Mouse (Mus musculus): ENCODE data around the gene Olfr1133. TPM values are rescaled to one million over a fixed set of nuclear protein-coding genes. Genes with fewer than 3 reads are reported as not detected.
"Not testable (repeated sequence)": the region's sequence is repeated elsewhere in the genome, so short reads cannot be mapped to it uniquely, and the experiment has no call there.

Gene Olfr1133
- polyA plus RNA-seq, 2 experiments, result not detected

DNA sequence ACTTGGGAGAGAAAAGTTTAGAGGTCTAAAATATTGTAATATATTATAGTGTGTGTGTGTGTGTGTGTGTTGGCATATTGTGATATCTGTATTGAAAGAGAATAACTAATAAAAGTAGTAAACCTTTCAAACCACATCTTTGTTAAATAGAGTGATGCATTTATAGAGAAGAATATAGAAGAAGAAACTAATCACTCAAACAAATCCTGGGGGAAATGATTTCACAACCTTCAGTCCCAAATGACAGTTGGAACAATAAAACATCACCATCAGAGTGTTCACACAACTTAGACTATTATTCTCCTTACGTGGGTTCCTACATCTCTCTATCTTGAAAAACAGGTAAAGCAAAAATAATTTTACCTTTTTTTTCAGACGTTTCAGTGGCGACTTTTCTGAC, 20.4 kb downstream of the Olfr1133 start, which contains the start of gene Olfr1131:
TSS of gene Olfr1131 (plus strand) at position 301 of the 400 bp plus-strand sequence.
- DNase-seq (ENCODE audit: low spot score) (no peak), ATAC-seq (ENCODE audit: low FRiP score, low read depth) (no peak)
- H3K36me3 ChIP-seq (ENCODE audit: control insufficient read depth, insufficient read depth, low read length), result no peaks in the 10 kb centered on the region
- no peak within 1 kb of the TSS for H3K4me3 ChIP-seq (replicated peaks; ENCODE audit: low read length)
- H3K27me3 ChIP-seq (ENCODE audit: control insufficient read depth, insufficient read depth, low read length), result no peaks in the 10 kb centered on the region
- H3K27ac ChIP-seq (replicated peaks; ENCODE audit: low read depth, low read length), result no peak within 1 kb of the TSS
- no peak within 1 kb of the TSS for H3K4me2 ChIP-seq (replicated peaks; ENCODE audit: low read depth, low read length, severe bottlenecking)
- no peaks in the 10 kb centered on the region for H3K9me3 ChIP-seq (ENCODE audit: control insufficient read depth, low read length)
- 80% methylated on average over 3 of the region's 3 CpGs for WGBS
- H3K9ac ChIP-seq (ENCODE audit: low read depth, low read length, severe bottlenecking), result no peak within 1 kb of the TSS
- TF ChIP-seq POLR2A (IDR thresholded peaks at IDR 0.05; ENCODE audit: borderline replicate concordance, extremely low read depth, insufficient read depth, insufficient read length), result no peak
- H3K4me1 ChIP-seq (ENCODE audit: control insufficient read depth, insufficient read depth, low read length), result no peaks in the 10 kb centered on the region

DNA sequence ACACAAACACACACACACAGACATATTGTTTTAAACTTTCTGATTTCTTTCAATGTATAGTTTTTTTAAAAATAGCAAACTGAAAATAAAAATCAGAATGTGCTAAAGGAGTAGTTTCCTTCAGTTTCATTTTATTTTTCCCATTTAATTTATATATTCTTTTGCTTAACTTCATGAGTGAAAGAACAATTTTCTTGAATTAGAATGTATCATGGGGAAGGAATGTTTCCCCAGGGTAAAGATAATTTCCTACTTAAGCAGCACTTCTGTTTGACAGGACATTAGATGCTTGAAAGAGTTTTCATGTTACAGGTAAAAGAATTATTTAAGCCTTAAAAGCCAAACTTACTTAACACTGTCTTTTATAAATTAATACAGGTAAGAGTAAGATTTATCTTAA, 41.3 kb downstream of the Olfr1133 start, which contains the start of gene Olfr1130:
TSS of gene Olfr1130 (plus strand) at position 301 of the 400 bp plus-strand sequence.
- H3K4me1 ChIP-seq (ENCODE audit: control insufficient read depth, insufficient read depth, low read length); H3K36me3 ChIP-seq (ENCODE audit: control insufficient read depth, insufficient read depth, low read length); H3K27me3 ChIP-seq (ENCODE audit: control insufficient read depth, insufficient read depth, low read length); H3K4me2 ChIP-seq (replicated peaks; ENCODE audit: low read depth, low read length, severe bottlenecking); H3K4me3 ChIP-seq (replicated peaks; ENCODE audit: low read length); H3K27ac ChIP-seq (replicated peaks; ENCODE audit: low read depth, low read length); ATAC-seq (ENCODE audit: low FRiP score, low read depth); H3K9ac ChIP-seq (ENCODE audit: low read depth, low read length, severe bottlenecking); H3K9me3 ChIP-seq (ENCODE audit: control insufficient read depth, low read length); DNase-seq (ENCODE audit: low spot score): not testable (repeated sequence)

Other genes starting within 250 kb of the Olfr1133 start
- not detected in 2 replicates for gene Olfr1123, start 230.7 kb downstream of the Olfr1133 start, polyA plus RNA-seq (2012; rRNA removed)
- gene Olfr1123, start 230.7 kb downstream of the Olfr1133 start, polyA plus RNA-seq (2014; fragmentation: Nextera tagmentation; extraction: Ambion mirVana), result not detected in 2 replicates
- gene Olfr1124, start 217.1 kb downstream of the Olfr1133 start, polyA plus RNA-seq (2012; rRNA removed), result not detected in 2 replicates
- not detected in 2 replicates for gene Olfr1124, start 217.1 kb downstream of the Olfr1133 start, polyA plus RNA-seq (2014; fragmentation: Nextera tagmentation; extraction: Ambion mirVana)
- not detected in 2 replicates for gene Olfr1126, start 193.4 kb downstream of the Olfr1133 start, polyA plus RNA-seq (2012; rRNA removed)
- not detected in 2 replicates for gene Olfr1126, start 193.4 kb downstream of the Olfr1133 start, polyA plus RNA-seq (2014; fragmentation: Nextera tagmentation; extraction: Ambion mirVana)
- not detected in 2 replicates for gene Pramel7, start 150.3 kb downstream of the Olfr1133 start, polyA plus RNA-seq (2012; rRNA removed)
- not detected in 2 replicates for gene Pramel7, start 150.3 kb downstream of the Olfr1133 start, polyA plus RNA-seq (2014; fragmentation: Nextera tagmentation; extraction: Ambion mirVana)
- gene Pramel6, start 140.8 kb downstream of the Olfr1133 start, polyA plus RNA-seq (2012; rRNA removed), result not detected in 2 replicates
- gene Pramel6, start 140.8 kb downstream of the Olfr1133 start, polyA plus RNA-seq (2014; fragmentation: Nextera tagmentation; extraction: Ambion mirVana), result not detected in 2 replicates
- not detected in 2 replicates for gene Olfr153, start 115.6 kb downstream of the Olfr1133 start, polyA plus RNA-seq (2012; rRNA removed)
- not detected in 2 replicates for gene Olfr153, start 115.6 kb downstream of the Olfr1133 start, polyA plus RNA-seq (2014; fragmentation: Nextera tagmentation; extraction: Ambion mirVana)
- not detected in 2 replicates for gene Olfr1128, start 101.8 kb downstream of the Olfr1133 start, polyA plus RNA-seq (2012; rRNA removed)
- not detected in 2 replicates for gene Olfr1128, start 101.8 kb downstream of the Olfr1133 start, polyA plus RNA-seq (2014; fragmentation: Nextera tagmentation; extraction: Ambion mirVana)
- not detected in 2 replicates for gene Olfr1129, start 73.5 kb downstream of the Olfr1133 start, polyA plus RNA-seq (2012; rRNA removed)
- not detected in 2 replicates for gene Olfr1129, start 73.5 kb downstream of the Olfr1133 start, polyA plus RNA-seq (2014; fragmentation: Nextera tagmentation; extraction: Ambion mirVana)
- gene Olfr1130, start 41.2 kb downstream of the Olfr1133 start, polyA plus RNA-seq (2012; rRNA removed), result not detected in 2 replicates
- not detected in 2 replicates for gene Olfr1130, start 41.2 kb downstream of the Olfr1133 start, polyA plus RNA-seq (2014; fragmentation: Nextera tagmentation; extraction: Ambion mirVana)
- gene Olfr1131, start 20.3 kb downstream of the Olfr1133 start, polyA plus RNA-seq (2012; rRNA removed), result not detected in 2 replicates
- not detected in 2 replicates for gene Olfr1131, start 20.3 kb downstream of the Olfr1133 start, polyA plus RNA-seq (2014; fragmentation: Nextera tagmentation; extraction: Ambion mirVana)
- not detected in 2 replicates for gene Olfr1132, start 9.8 kb downstream of the Olfr1133 start, polyA plus RNA-seq (2012; rRNA removed)
- not detected in 2 replicates for gene Olfr1132, start 9.8 kb downstream of the Olfr1133 start, polyA plus RNA-seq (2014; fragmentation: Nextera tagmentation; extraction: Ambion mirVana)
- gene Olfr1134, start 11.1 kb upstream of the Olfr1133 start, polyA plus RNA-seq (2012; rRNA removed), result not detected in 2 replicates
- gene Olfr1134, start 11.1 kb upstream of the Olfr1133 start, polyA plus RNA-seq (2014; fragmentation: Nextera tagmentation; extraction: Ambion mirVana), result not detected in 2 replicates
- gene Olfr1135, start 26.3 kb upstream of the Olfr1133 start, polyA plus RNA-seq (2012; rRNA removed), result not detected in 2 replicates
- not detected in 2 replicates for gene Olfr1135, start 26.3 kb upstream of the Olfr1133 start, polyA plus RNA-seq (2014; fragmentation: Nextera tagmentation; extraction: Ambion mirVana)
- not detected in 2 replicates for gene Olfr1136, start 46.6 kb upstream of the Olfr1133 start, polyA plus RNA-seq (2012; rRNA removed)
- not detected in 2 replicates for gene Olfr1136, start 46.6 kb upstream of the Olfr1133 start, polyA plus RNA-seq (2014; fragmentation: Nextera tagmentation; extraction: Ambion mirVana)
- gene Olfr1137, start 65.8 kb upstream of the Olfr1133 start, polyA plus RNA-seq (2012; rRNA removed), result not detected in 2 replicates
- not detected in 2 replicates for gene Olfr1137, start 65.8 kb upstream of the Olfr1133 start, polyA plus RNA-seq (2014; fragmentation: Nextera tagmentation; extraction: Ambion mirVana)
- not detected in 2 replicates for gene Olfr1138, start 92.6 kb upstream of the Olfr1133 start, polyA plus RNA-seq (2012; rRNA removed)
- not detected in 2 replicates for gene Olfr1138, start 92.6 kb upstream of the Olfr1133 start, polyA plus RNA-seq (2014; fragmentation: Nextera tagmentation; extraction: Ambion mirVana)
- gene Olfr1140, start 96.4 kb upstream of the Olfr1133 start, polyA plus RNA-seq (2012; rRNA removed), result not detected in 2 replicates
- gene Olfr1140, start 96.4 kb upstream of the Olfr1133 start, polyA plus RNA-seq (2014; fragmentation: Nextera tagmentation; extraction: Ambion mirVana), result not detected in 2 replicates
- not detected in 2 replicates for gene Olfr1141, start 106.6 kb upstream of the Olfr1133 start, polyA plus RNA-seq (2012; rRNA removed)
- gene Olfr1141, start 106.6 kb upstream of the Olfr1133 start, polyA plus RNA-seq (2014; fragmentation: Nextera tagmentation; extraction: Ambion mirVana), result not detected in 2 replicates
- not detected in 2 replicates for gene Olfr152, start 132.1 kb upstream of the Olfr1133 start, polyA plus RNA-seq (2012; rRNA removed)
- not detected in 2 replicates for gene Olfr152, start 132.1 kb upstream of the Olfr1133 start, polyA plus RNA-seq (2014; fragmentation: Nextera tagmentation; extraction: Ambion mirVana)
- gene Olfr1143, start 153.2 kb upstream of the Olfr1133 start, polyA plus RNA-seq (2012; rRNA removed), result not detected in 2 replicates
- gene Olfr1143, start 153.2 kb upstream of the Olfr1133 start, polyA plus RNA-seq (2014; fragmentation: Nextera tagmentation; extraction: Ambion mirVana), result not detected in 2 replicates
- gene Olfr1145, start 162.4 kb upstream of the Olfr1133 start, polyA plus RNA-seq (2012; rRNA removed), result not detected in 2 replicates
- gene Olfr1145, start 162.4 kb upstream of the Olfr1133 start, polyA plus RNA-seq (2014; fragmentation: Nextera tagmentation; extraction: Ambion mirVana), result not detected in 2 replicates
- not detected in 2 replicates for gene Olfr1148, start 183.2 kb upstream of the Olfr1133 start, polyA plus RNA-seq (2012; rRNA removed)
- not detected in 2 replicates for gene Olfr1148, start 183.2 kb upstream of the Olfr1133 start, polyA plus RNA-seq (2014; fragmentation: Nextera tagmentation; extraction: Ambion mirVana)
- gene Olfr1150-ps1, start 196.6 kb upstream of the Olfr1133 start, polyA plus RNA-seq (2012; rRNA removed), result not detected in 2 replicates
- not detected in 2 replicates for gene Olfr1150-ps1, start 196.6 kb upstream of the Olfr1133 start, polyA plus RNA-seq (2014; fragmentation: Nextera tagmentation; extraction: Ambion mirVana)
- not detected in 2 replicates for gene Olfr1151, start 208.5 kb upstream of the Olfr1133 start, polyA plus RNA-seq (2012; rRNA removed)
- gene Olfr1151, start 208.5 kb upstream of the Olfr1133 start, polyA plus RNA-seq (2014; fragmentation: Nextera tagmentation; extraction: Ambion mirVana), result not detected in 2 replicates
- gene Olfr1152, start 219.1 kb upstream of the Olfr1133 start, polyA plus RNA-seq (2012; rRNA removed), result not detected in 2 replicates
- gene Olfr1152, start 219.1 kb upstream of the Olfr1133 start, polyA plus RNA-seq (2014; fragmentation: Nextera tagmentation; extraction: Ambion mirVana), result not detected in 2 replicates
- gene Olfr1153, start 247.6 kb upstream of the Olfr1133 start, polyA plus RNA-seq (2012; rRNA removed), result not detected in 2 replicates
- not detected in 2 replicates for gene Olfr1153, start 247.6 kb upstream of the Olfr1133 start, polyA plus RNA-seq (2014; fragmentation: Nextera tagmentation; extraction: Ambion mirVana)

All from limb, embryonic 14.5 days (tissue).